Mouse (Mus musculus) megakaryocyte, embryonic 14.5 days (primary cell): ENCODE results near the gene Gm10722.
"Not testable (repeated sequence)": the region's sequence is repeated elsewhere in the genome, so short reads cannot be mapped to it uniquely, and the experiment has no call there.

ENCODE experiments used
- FLI1 ChIP-seq: IDR thresholded peaks from 2 replicates; pipeline ENCODE4 v1.6.1; 2012; ENCODE audit warnings: low read length, inconsistent platforms, mixed read lengths
- GATA1 ChIP-seq: IDR thresholded peaks from 3 replicates; pipeline ENCODE4 v1.6.1; 2012; ENCODE audit warnings: mixed read lengths, low read length, inconsistent platforms, borderline replicate concordance

GRCm38 (mm10) chr9:3029276-3030000 lies 28.7 kb downstream of the Gm10722 start:
- not testable (repeated sequence) for TF ChIP-seq GATA1, FLI1
